Mouse (Mus musculus) lung, adult 2 months (tissue): ENCODE measurements at regions not wholly inside any gene's neighbourhood (a gene's known extent, or its start where the extent isn't known, plus 50 kb on each side); places are given as distances from the start of the nearest gene placed in this dataset.

Experiments
- CTCF ChIP-seq: fragments of 200-500 bp; IDR thresholded peaks from 2 replicates; pipeline ENCODE4 v1.5.1; 2011; ENCODE audit warnings: mild to moderate bottlenecking, low read length, control low read depth; ENCODE audit not compliant: insufficient read depth
- POLR2A ChIP-seq: fragments of 200-500 bp; IDR thresholded peaks from 2 replicates; pipeline ENCODE4 v1.6.1; 2011; ENCODE audit warnings: low read depth, mild to moderate bottlenecking, control low read depth, low read length, borderline replicate concordance; ENCODE audit errors: extremely low read depth

DNA sequence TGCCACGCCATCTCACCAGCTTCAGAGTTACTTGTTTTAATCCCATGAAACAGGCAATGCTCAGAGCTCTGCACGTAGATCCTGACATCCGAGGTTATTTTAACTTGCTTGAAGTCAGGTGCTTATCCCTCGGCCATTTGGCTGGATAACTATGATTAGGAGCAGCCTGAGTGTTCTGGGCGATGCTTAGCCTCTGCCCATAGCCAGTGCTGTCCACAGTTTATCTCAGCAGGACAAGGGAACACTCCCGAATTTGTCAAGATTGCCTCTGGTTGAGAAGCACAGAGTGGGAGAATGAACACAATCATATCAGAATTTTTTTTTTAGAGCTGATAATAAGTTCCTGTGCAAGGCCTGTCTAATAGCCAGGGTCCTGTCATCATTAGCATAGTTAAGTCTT, 83.4 kb upstream of the Dyrk2 start:
- no peak for TF ChIP-seq CTCF
- no peak for TF ChIP-seq POLR2A
